24 mouse cellular contexts compared by ENCODE assay signal in genomic region chr2:101563776-101564175, GRCm38 (mm10).
DNase-seq lines count a peak whose midpoint lies in the region; ATAC-seq lines count a peak whose summit lies in the region.
"Had no signal": no experiment of that assay in that cellular context is flagged by ENCODE, and none has a peak within 500 bp of the region (broad histone marks: within the 10 kb centered on the region; RNA-seq: fewer than 3 reads in every experiment).

No protein-coding gene starts in this region.

- peak; percentile 58 for ATAC-seq in liver, embryonic 15.5 days (ENCODE audit: insufficient read depth)
- no peak for ATAC-seq in neural tube, embryonic 15.5 days (ENCODE audit: low FRiP score)
- ATAC-seq: activated CD4-positive, CD25-positive, alpha-beta regulatory T cell, adult 4 months had no signal

- no peaks in the 10 kb centered on the region for H3K36me3 ChIP-seq in liver, embryonic 15.5 days (replicated peaks)
- no peaks in the 10 kb centered on the region for H3K36me3 ChIP-seq in neural tube, embryonic 15.5 days
- H3K36me3 ChIP-seq: embryonic facial prominence, embryonic 15.5 days; forebrain, embryonic 15.5 days; hindbrain, embryonic 15.5 days; midbrain, embryonic 12.5 days had no signal

- H3K4me3 ChIP-seq in liver, embryonic 15.5 days (replicated peaks) = no peak overlapping the region
- H3K4me3 ChIP-seq in neural tube, embryonic 15.5 days (replicated peaks) = no peak overlapping the region
- H3K4me3 ChIP-seq: embryonic facial prominence, embryonic 15.5 days; forebrain, embryonic 15.5 days; heart, embryonic 13.5 days; hindbrain, embryonic 15.5 days; midbrain, embryonic 12.5 days had no signal

- H3K27ac ChIP-seq in liver, embryonic 15.5 days (replicated peaks) = no peak overlapping the region
- H3K27ac ChIP-seq in neural tube, embryonic 15.5 days (replicated peaks) = no peak overlapping the region
- H3K27ac ChIP-seq: embryonic facial prominence, embryonic 15.5 days; forebrain, embryonic 15.5 days; heart, embryonic 13.5 days; hindbrain, embryonic 15.5 days; midbrain, embryonic 12.5 days had no signal

- H3K9ac ChIP-seq in liver, embryonic 15.5 days = no peak overlapping the region
- H3K9ac ChIP-seq in neural tube, embryonic 15.5 days (replicated peaks) = no peak overlapping the region
- H3K9ac ChIP-seq: embryonic facial prominence, embryonic 15.5 days; forebrain, embryonic 15.5 days; heart, embryonic 13.5 days; hindbrain, embryonic 15.5 days; midbrain, embryonic 12.5 days had no signal

- H3K9me3 ChIP-seq in liver, embryonic 15.5 days (replicated peaks) = no peaks in the 10 kb centered on the region
- H3K9me3 ChIP-seq in neural tube, embryonic 15.5 days (replicated peaks) = no peaks in the 10 kb centered on the region
- H3K9me3 ChIP-seq: embryonic facial prominence, embryonic 15.5 days; forebrain, embryonic 15.5 days; heart, embryonic 13.5 days; hindbrain, embryonic 15.5 days; midbrain, embryonic 12.5 days had no signal

- no peaks in the 10 kb centered on the region for H3K27me3 ChIP-seq in liver, embryonic 15.5 days
- H3K27me3 ChIP-seq in neural tube, embryonic 15.5 days (replicated peaks) = no peaks in the 10 kb centered on the region
- H3K27me3 ChIP-seq: embryonic facial prominence, embryonic 15.5 days; forebrain, embryonic 15.5 days; heart, embryonic 13.5 days; hindbrain, embryonic 15.5 days; midbrain, embryonic 12.5 days had no signal

- DNase-seq in adrenal gland, adult (ENCODE audit: inconsistent age in 2 of 2, low spot score in 1 of 2) = peak; percentile 47 to 78
- no peak for DNase-seq in adrenal gland, postnatal 4 days (ENCODE audit: low spot score in 2 of 2)
- DNase-seq in thymus, postnatal 0 days (ENCODE audit: low spot score) = peak; percentile 32
- DNase-seq in thymus, postnatal 25 days = no peak
- no peak for DNase-seq in cerebellum, postnatal 4 days (ENCODE audit: low spot score in 2 of 2)
- no peak for DNase-seq in frontal cortex, postnatal 14 days (ENCODE audit: low spot score in 2 of 2)
- DNase-seq: cerebellum, adult 2 months; cerebellum, postnatal 36 days; gastrocnemius, postnatal 14 days; heart, adult 18-20 months; kidney, adult 2 months; kidney, postnatal 10 days; lung, adult 18-20 months; lung, postnatal 10 days; right cerebral cortex, postnatal 25 days; spleen, adult 18-20 months had no signal

- 49% methylated on average over 4 of the region's 4 CpGs for WGBS in liver, embryonic 15.5 days (ENCODE audit: insufficient replicate concordance)
- 83% methylated on average over 4 of the region's 4 CpGs for WGBS in neural tube, embryonic 15.5 days

- no peak overlapping the region for H3K4me2 ChIP-seq in liver, embryonic 15.5 days
- no peak overlapping the region for H3K4me2 ChIP-seq in neural tube, embryonic 15.5 days
- H3K4me2 ChIP-seq: embryonic facial prominence, embryonic 15.5 days; forebrain, embryonic 15.5 days; heart, embryonic 13.5 days; hindbrain, embryonic 15.5 days; midbrain, embryonic 12.5 days had no signal

- H3K4me1 ChIP-seq in liver, embryonic 15.5 days (replicated peaks) = no peaks in the 10 kb centered on the region
- peaks cover 9% of the 10 kb centered on the region for H3K4me1 ChIP-seq in neural tube, embryonic 15.5 days
- H3K4me1 ChIP-seq: embryonic facial prominence, embryonic 15.5 days; heart, embryonic 13.5 days; midbrain, embryonic 12.5 days had no signal

Comparison
In these comparisons a context has a peak if more than half of its experiments do, and no peak if none do; other contexts are left out.
1. DNase-seq: peak in adrenal gland, adult (2 of 2) and thymus, postnatal 0 days (single experiment); none in adrenal gland, postnatal 4 days (0 of 2), thymus, postnatal 25 days (single experiment), cerebellum, postnatal 4 days (0 of 2) and frontal cortex, postnatal 14 days (0 of 2).